Mouse (Mus musculus): ENCODE measurements at regions not wholly inside any gene's neighbourhood (a gene's known extent, or its start where the extent isn't known, plus 50 kb on each side); places are given as distances from the start of the nearest gene placed in this dataset.
A peak's percentile ranks its signal among the peaks of the same experiment; 100 is the strongest.

DNA sequence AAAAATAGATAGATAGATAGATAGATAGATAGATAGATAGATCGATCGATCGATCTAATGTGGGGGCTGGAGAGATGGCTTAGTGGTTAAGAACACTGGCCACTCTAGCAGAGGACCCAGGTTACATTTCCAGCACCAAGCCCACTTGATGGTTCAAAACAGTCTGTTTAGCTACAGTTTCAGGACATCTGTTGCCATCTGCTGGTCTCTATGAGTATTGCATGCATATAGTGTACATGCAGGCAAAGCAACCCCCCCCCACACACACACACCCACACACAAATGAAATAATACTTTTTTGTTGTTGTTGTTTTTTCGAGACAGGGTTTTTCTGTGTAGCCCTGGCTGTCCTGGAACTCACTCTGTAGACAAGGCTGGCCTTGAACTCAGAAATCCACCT lies 89.8 kb upstream of the Med14 start:
- no peak for ATAC-seq
- WGBS: 80% methylated on average over 4 of the region's 4 CpGs
- no peaks in the 10 kb centered on the region for H3K9me3 ChIP-seq (ENCODE audit: control insufficient read depth, low read length)
- H3K36me3 ChIP-seq (ENCODE audit: control insufficient read depth, insufficient read depth, low read length): no peaks in the 10 kb centered on the region
- H3K4me3 ChIP-seq (ENCODE audit: low read length): no peak overlapping the region
- no peak overlapping the region for H3K27ac ChIP-seq (ENCODE audit: low read depth, low read length)
- H3K27me3 ChIP-seq (replicated peaks; ENCODE audit: control insufficient read depth, insufficient read depth, low read length): no peaks in the 10 kb centered on the region
- no peak overlapping the region for H3K9ac ChIP-seq (ENCODE audit: low read depth, low read length)
- no peak overlapping the region for H3K4me2 ChIP-seq (ENCODE audit: low read length)
- H3K4me1 ChIP-seq (ENCODE audit: control insufficient read depth, insufficient read depth, low read depth, low read length): no peaks in the 10 kb centered on the region

- Histone ChIP-seq H3K27me3 (replicated peaks; ENCODE audit: control insufficient read depth, insufficient read depth, low read length) (no peaks in the 10 kb centered on the region), H3K9me3 (ENCODE audit: control insufficient read depth, low read length) (no peaks in the 10 kb centered on the region), H3K4me1 (ENCODE audit: control insufficient read depth, insufficient read depth, low read depth, low read length) (no peaks in the 10 kb centered on the region), H3K4me3 (ENCODE audit: low read length) (no peak overlapping the region), H3K27ac (ENCODE audit: low read depth, low read length) (no peak overlapping the region), H3K4me2 (ENCODE audit: low read length) (no peak overlapping the region), H3K36me3 (ENCODE audit: control insufficient read depth, insufficient read depth, low read length) (no peaks in the 10 kb centered on the region), H3K9ac (ENCODE audit: low read depth, low read length) (no peak overlapping the region)
- ATAC-seq: no peak
- 65% methylated on average over 1 of the region's 1 CpGs for WGBS
Measured at GRCm38 (mm10) chrX:12844431-12844830, 82.6 kb upstream of the Med14 start.

- peak overlapping the region; percentile 36; the same call in 1 of the 2 replicates for H3K9ac ChIP-seq (ENCODE audit: low read depth, low read length)
- peak overlapping the region; percentile 86 for H3K27ac ChIP-seq (ENCODE audit: low read depth, low read length)
- H3K4me3 ChIP-seq (ENCODE audit: low read length): no peak overlapping the region
- H3K4me2 ChIP-seq (ENCODE audit: low read length): peak overlapping the region; percentile 53
- no peaks in the 10 kb centered on the region for H3K9me3 ChIP-seq (ENCODE audit: control insufficient read depth, low read length)
- ATAC-seq: no peak
- no peaks in the 10 kb centered on the region for H3K4me1 ChIP-seq (ENCODE audit: control insufficient read depth, insufficient read depth, low read depth, low read length)
- H3K36me3 ChIP-seq (ENCODE audit: control insufficient read depth, insufficient read depth, low read length): no peaks in the 10 kb centered on the region
- WGBS: 66% methylated on average over 3 of the region's 3 CpGs
- no peaks in the 10 kb centered on the region for H3K27me3 ChIP-seq (replicated peaks; ENCODE audit: control insufficient read depth, insufficient read depth, low read length)
Measured at GRCm38 (mm10) chrX:12841021-12841325, 79.1 kb upstream of the Med14 start.

- Histone ChIP-seq H3K4me1 (ENCODE audit: control insufficient read depth, insufficient read depth, low read depth, low read length) (no peaks in the 10 kb centered on the region), H3K27me3 (replicated peaks; ENCODE audit: control insufficient read depth, insufficient read depth, low read length) (no peaks in the 10 kb centered on the region), H3K4me3 (ENCODE audit: low read length) (peak overlapping the region; percentile 32), H3K9me3 (ENCODE audit: control insufficient read depth, low read length) (no peaks in the 10 kb centered on the region), H3K27ac (ENCODE audit: low read depth, low read length) (peak overlapping the region; percentile 86), H3K4me2 (ENCODE audit: low read length) (peak overlapping the region; percentile 53), H3K36me3 (ENCODE audit: control insufficient read depth, insufficient read depth, low read length) (no peaks in the 10 kb centered on the region), H3K9ac (ENCODE audit: low read depth, low read length) (peak overlapping the region; percentile 36)
- ATAC-seq: peak; percentile 91
- WGBS: 14% methylated on average over 24 of the region's 25 CpGs
Measured at GRCm38 (mm10) chrX:12840160-12841020, 78.5 kb upstream of the Med14 start.

DNA sequence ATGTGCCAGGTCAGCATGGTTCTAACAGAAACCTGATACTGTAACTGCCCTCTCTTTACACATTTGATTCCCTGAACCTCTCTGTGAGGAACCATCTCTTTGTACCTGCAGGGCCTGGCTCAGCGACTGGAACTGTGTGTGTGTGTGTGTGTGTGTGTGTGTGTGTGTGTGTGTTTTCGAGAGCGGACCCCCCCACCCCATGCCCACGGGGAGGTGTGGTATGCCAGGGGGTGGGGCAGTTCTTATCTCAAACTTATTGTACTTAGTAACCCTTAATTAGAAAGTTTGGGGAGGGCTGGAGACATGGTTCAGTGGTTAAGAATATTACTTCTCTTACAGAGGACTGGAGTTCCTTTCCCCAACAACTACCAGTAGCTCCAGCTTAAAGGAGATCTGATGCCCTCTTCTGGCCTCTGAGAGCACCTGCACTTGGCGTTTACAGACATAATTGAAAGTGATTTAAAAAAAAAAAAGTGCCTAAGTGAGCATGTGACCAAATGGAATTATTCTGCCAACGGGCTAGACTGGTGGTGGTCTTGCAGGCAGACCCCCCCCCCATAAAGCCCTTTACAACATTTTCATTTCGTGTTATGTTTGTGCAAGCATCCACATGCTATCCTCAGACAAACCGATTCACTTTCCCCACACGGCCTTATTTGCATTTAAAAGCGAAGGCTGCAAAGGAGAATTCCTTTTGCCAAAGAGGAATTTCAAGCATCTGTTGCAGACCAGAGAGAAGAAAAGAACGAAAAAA lies 77.7 kb upstream of the Med14 start:
- Histone ChIP-seq H3K4me3 (ENCODE audit: low read length) (peak overlapping the region; percentile 32), H3K36me3 (ENCODE audit: control insufficient read depth, insufficient read depth, low read length) (no peaks in the 10 kb centered on the region), H3K9me3 (ENCODE audit: control insufficient read depth, low read length) (no peaks in the 10 kb centered on the region), H3K27ac (ENCODE audit: low read depth, low read length) (peak overlapping the region; percentile 86), H3K9ac (ENCODE audit: low read depth, low read length) (peak overlapping the region; percentile 36), H3K4me1 (ENCODE audit: control insufficient read depth, insufficient read depth, low read depth, low read length) (no peaks in the 10 kb centered on the region), H3K4me2 (ENCODE audit: low read length) (peak overlapping the region; percentile 53), H3K27me3 (replicated peaks; ENCODE audit: control insufficient read depth, insufficient read depth, low read length) (no peaks in the 10 kb centered on the region)
- WGBS: 17% methylated on average over 11 of the region's 11 CpGs
- peak; percentile 70 for ATAC-seq

DNA sequence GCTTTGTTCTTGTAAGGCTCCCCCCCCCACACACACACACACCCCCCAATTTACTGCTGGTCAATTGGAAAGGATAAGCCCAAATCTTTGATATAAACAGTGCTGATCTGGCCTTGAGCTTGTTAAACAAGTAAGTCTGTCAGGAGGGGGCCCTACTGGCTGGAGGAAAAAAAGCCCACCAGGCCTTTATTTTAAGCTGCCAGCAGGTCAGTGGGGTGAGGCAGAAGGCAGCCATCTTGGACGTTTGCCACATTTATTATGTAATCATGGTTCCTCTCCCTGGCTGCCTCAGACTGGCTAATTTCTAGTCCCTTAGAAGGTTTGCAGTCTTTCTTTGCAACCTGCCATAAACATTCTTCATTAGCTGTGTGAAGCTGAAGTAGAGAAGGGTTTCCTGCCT lies 75.9 kb upstream of the Med14 start:
- Histone ChIP-seq H3K9me3 (ENCODE audit: control insufficient read depth, low read length) (no peaks in the 10 kb centered on the region), H3K4me3 (ENCODE audit: low read length) (no peak overlapping the region), H3K9ac (ENCODE audit: low read depth, low read length) (no peak overlapping the region), H3K27ac (ENCODE audit: low read depth, low read length) (no peak overlapping the region), H3K36me3 (ENCODE audit: control insufficient read depth, insufficient read depth, low read length) (no peaks in the 10 kb centered on the region), H3K4me1 (ENCODE audit: control insufficient read depth, insufficient read depth, low read depth, low read length) (no peaks in the 10 kb centered on the region), H3K27me3 (replicated peaks; ENCODE audit: control insufficient read depth, insufficient read depth, low read length) (no peaks in the 10 kb centered on the region), H3K4me2 (ENCODE audit: low read length) (no peak overlapping the region)
- WGBS: 8% methylated on average over 1 of the region's 1 CpGs
- no peak for ATAC-seq

DNA sequence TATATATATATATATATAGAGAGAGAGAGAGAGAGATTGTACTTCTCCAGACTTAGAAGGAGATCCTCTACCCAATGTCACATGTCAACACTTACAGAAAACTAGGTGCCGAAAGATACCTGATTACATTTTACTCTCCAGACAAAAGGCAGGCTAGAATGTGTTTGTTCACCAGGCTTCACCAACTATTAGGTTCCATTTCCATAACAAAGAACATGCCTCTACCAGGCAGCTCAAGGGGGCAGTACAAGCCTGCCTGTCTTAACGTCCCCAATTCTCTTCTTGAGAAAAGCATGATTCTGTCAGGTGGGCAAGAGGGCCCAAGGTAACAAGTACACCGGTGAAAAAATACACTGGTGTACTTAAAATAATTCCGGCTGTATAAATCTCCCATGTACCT lies 72.8 kb upstream of the Med14 start:
- no peak overlapping the region for H3K4me3 ChIP-seq (ENCODE audit: low read length)
- no peak overlapping the region for H3K4me2 ChIP-seq (ENCODE audit: low read length)
- no peaks in the 10 kb centered on the region for H3K4me1 ChIP-seq (ENCODE audit: control insufficient read depth, insufficient read depth, low read depth, low read length)
- ATAC-seq: no peak
- H3K9me3 ChIP-seq (ENCODE audit: control insufficient read depth, low read length): no peaks in the 10 kb centered on the region
- no peaks in the 10 kb centered on the region for H3K36me3 ChIP-seq (ENCODE audit: control insufficient read depth, insufficient read depth, low read length)
- WGBS: 54% methylated on average over 4 of the region's 4 CpGs
- no peak overlapping the region for H3K9ac ChIP-seq (ENCODE audit: low read depth, low read length)
- H3K27me3 ChIP-seq (replicated peaks; ENCODE audit: control insufficient read depth, insufficient read depth, low read length): no peaks in the 10 kb centered on the region
- no peak overlapping the region for H3K27ac ChIP-seq (ENCODE audit: low read depth, low read length)

GRCm38 (mm10) chrX:12832709-12833108 lies 70.8 kb upstream of the Med14 start:
- no peak overlapping the region for H3K27ac ChIP-seq (ENCODE audit: low read depth, low read length)
- no peaks in the 10 kb centered on the region for H3K4me1 ChIP-seq (ENCODE audit: control insufficient read depth, insufficient read depth, low read depth, low read length)
- H3K9me3 ChIP-seq (ENCODE audit: control insufficient read depth, low read length): no peaks in the 10 kb centered on the region
- H3K4me3 ChIP-seq (ENCODE audit: low read length): no peak overlapping the region
- H3K4me2 ChIP-seq (ENCODE audit: low read length): no peak overlapping the region
- H3K9ac ChIP-seq (ENCODE audit: low read depth, low read length): no peak overlapping the region
- WGBS: 83% methylated on average over 2 of the region's 2 CpGs
- H3K36me3 ChIP-seq (ENCODE audit: control insufficient read depth, insufficient read depth, low read length): no peaks in the 10 kb centered on the region
- no peak for ATAC-seq
- H3K27me3 ChIP-seq (replicated peaks; ENCODE audit: control insufficient read depth, insufficient read depth, low read length): no peaks in the 10 kb centered on the region

DNA sequence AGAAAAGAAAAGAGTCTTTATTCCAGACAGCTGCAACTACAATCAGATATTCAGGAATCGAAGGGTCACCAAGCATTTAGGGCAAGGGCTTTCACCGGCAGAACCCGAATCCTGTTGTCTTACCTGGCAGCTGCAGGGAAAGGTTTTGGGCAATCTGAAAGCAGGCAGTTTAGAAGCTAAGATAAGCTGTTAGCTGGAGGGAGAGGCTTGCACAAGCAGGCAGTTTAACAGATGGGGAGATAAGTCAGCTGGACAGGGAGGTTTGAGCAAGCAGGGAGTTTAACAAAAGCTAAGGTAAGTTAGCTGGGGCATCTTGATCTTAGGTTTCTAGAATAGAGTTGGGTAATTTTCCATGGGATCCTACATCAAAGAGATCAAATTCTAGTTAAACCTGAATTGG lies 67.3 kb upstream of the Med14 start:
- no peak overlapping the region for H3K4me2 ChIP-seq (ENCODE audit: low read length)
- H3K4me3 ChIP-seq (ENCODE audit: low read length): no peak overlapping the region
- H3K9ac ChIP-seq (ENCODE audit: low read depth, low read length): no peak overlapping the region
- 62% methylated on average over 3 of the region's 3 CpGs for WGBS
- no peaks in the 10 kb centered on the region for H3K27me3 ChIP-seq (replicated peaks; ENCODE audit: control insufficient read depth, insufficient read depth, low read length)
- no peaks in the 10 kb centered on the region for H3K36me3 ChIP-seq (ENCODE audit: control insufficient read depth, insufficient read depth, low read length)
- no peaks in the 10 kb centered on the region for H3K4me1 ChIP-seq (ENCODE audit: control insufficient read depth, insufficient read depth, low read depth, low read length)
- no peaks in the 10 kb centered on the region for H3K9me3 ChIP-seq (ENCODE audit: control insufficient read depth, low read length)
- H3K27ac ChIP-seq (ENCODE audit: low read depth, low read length): no peak overlapping the region
- no peak for ATAC-seq
